Mouse (Mus musculus) gastrocnemius, postnatal 4 days (tissue): ENCODE data around the gene Styxl1. TPM values are rescaled to one million over a fixed set of nuclear protein-coding genes. Genes with fewer than 3 reads are reported as not detected.

ENCODE experiments used
- DNase-seq, 2 experiments: peaks; one replicate each; pipeline ENCODE4 v3.0.0; 2021 to 2022; ENCODE audit warnings: low spot score in 2 of 2, mixed read lengths in 2 of 2
- total RNA-seq, 2 experiments: library from RNA; stranded (reverse); gene quantifications; 2 replicates each; pipeline ENCODE4 v1.2.3; 2021

The Styxl1 gene
- total RNA-seq, 2 experiments from 2014 or later, result 0.47 to 0.49 TPM

- DNase-seq, result no peak
These were observed 5.7 kb downstream of the Styxl1 start for GRCm38 (mm10) chr5:135772519-135772918.

GRCm38 (mm10) chr5:135764971-135765370, 13.2 kb downstream of the Styxl1 start:
- no peak for DNase-seq

- DNase-seq, result peak; percentile 41 to 65
These were observed 14.7 kb downstream of the Styxl1 start for GRCm38 (mm10) chr5:135763526-135763925.

- DNase-seq, result no peak
These were observed 16.3 kb downstream of the Styxl1 start for GRCm38 (mm10) chr5:135761881-135762280.

GRCm38 (mm10) chr5:135751595-135751994, 26.6 kb downstream of the Styxl1 start:
- no peak for DNase-seq

- no peak for DNase-seq
These were observed 27.1 kb downstream of the Styxl1 start for GRCm38 (mm10) chr5:135751041-135751440.

GRCm38 (mm10) chr5:135744742-135745141, 33.4 kb downstream of the Styxl1 start:
- no peak for DNase-seq

GRCm38 (mm10) chr5:135743741-135744609, 34.2 kb downstream of the Styxl1 start, which contains the start of gene Tmem120a:
Gene Tmem120a, minus strand, starts transcription at chr5:135744448.
- DNase-seq, result peak; percentile 93 to 95

GRCm38 (mm10) chr5:135742941-135743740, 35.0 kb downstream of the Styxl1 start:
- no peak for DNase-seq

- DNase-seq, result no peak
These were observed 36.0 kb downstream of the Styxl1 start for GRCm38 (mm10) chr5:135742156-135742555.

DNA sequence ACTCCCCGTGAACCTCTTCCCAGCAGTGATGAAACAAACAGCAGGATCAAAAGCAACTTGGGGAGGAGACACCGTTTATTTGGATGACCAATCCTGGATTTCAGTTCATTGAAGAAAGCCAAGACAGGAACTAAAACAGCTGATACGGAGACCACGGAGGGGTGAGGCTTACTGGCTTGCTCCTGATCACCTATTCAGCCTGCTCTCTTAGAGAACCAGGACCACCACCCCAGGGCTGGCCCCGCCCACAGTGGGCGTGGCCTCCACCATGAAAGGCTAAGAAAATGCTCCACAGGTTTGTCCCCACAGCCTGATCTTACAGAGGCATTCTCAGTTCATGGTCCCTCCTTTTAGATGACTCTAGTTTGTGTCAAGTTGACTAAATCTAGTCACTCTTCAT, 39.9 kb downstream of the Styxl1 start:
- DNase-seq, result no peak

DNA sequence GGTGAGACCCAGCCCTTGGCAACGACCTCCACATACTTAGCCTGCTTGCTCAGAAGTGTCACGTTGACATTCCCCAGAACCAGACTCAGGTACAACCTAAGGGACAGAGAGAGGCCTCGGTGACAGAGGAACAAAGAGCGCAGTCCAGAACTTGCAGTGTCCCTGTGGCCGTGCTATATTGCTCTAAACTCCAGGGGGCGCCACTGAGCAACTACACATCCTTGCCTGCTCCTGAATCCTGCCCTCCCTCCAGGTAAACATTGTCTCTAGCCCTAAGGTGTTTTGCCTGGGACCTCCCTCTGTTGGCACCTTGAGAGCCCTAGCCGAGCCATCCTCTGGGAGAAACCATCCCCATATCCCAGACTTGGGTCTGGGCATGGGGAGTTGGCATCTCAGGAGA, 41.0 kb downstream of the Styxl1 start:
- DNase-seq, result no peak

- no peak for DNase-seq
These were observed 41.6 kb downstream of the Styxl1 start for GRCm38 (mm10) chr5:135736544-135736943.

DNA sequence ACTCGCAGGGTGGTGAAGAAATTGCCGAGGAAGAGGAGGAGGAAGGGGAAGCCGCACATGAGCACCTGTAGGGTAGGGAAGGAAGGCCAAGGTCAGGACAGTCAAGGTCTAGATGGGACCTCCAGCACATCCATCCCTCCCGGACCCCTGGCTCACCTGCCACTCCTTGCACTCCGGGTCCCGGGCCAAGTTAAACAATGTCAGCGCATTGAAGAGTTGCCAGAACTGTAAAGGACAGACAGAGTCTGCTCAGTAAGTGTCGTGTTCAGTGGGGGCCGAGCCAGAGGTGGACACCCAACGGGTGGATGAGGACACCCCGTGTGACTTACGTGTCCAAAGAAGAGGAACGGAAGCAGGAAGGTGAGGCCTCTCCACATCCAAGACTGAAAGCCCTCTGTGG, 42.4 kb downstream of the Styxl1 start:
- DNase-seq, result no peak

DNA sequence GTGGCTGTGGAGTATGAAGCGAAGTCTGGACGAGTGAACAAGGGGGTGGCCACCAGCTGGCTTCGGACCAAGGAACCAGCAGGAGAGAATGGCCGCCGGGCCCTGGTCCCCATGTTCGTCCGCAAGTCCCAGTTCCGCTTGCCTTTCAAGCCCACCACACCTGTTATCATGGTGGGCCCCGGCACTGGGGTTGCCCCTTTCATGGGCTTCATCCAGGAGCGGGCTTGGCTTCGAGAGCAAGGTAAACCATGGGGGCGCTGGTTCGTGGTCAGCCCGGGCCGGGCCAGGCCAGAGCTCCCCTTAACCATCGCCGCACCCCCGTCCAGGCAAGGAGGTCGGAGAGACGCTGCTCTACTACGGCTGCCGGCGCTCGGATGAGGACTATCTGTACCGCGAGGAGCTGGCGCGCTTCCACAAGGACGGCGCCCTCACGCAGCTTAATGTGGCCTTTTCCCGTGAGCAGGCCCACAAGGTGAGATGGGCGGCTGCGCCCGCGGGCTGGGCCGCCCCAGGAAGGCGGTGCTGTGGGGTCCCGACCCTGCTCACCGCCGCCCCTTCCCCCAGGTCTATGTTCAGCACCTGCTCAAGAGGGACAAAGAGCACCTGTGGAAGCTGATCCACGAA, 44.0 kb downstream of the Styxl1 start:
- DNase-seq, result no peak

- DNase-seq, result no peak
These were observed 45.1 kb downstream of the Styxl1 start for GRCm38 (mm10) chr5:135733071-135733470.

DNA sequence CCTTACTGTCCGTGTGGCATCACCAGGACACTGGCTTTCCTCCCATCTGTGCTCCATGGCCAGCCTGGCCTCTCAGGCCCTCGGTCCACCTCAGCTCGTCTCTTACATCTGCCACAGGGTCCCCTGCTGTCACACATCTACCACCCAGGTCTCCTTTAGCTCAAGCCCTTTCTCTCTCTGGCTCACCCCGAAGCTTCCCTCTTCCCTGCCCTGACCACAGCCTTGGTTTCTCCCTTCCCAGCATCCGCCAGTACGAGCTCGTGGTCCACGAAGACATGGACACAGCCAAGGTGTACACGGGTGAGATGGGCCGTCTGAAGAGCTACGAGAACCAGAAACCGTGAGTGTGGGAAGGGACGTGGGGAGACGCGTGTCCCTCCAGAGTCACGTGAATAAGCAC, 46.9 kb downstream of the Styxl1 start:
- DNase-seq, result no peak

GRCm38 (mm10) chr5:135730916-135731315, 47.3 kb downstream of the Styxl1 start:
- DNase-seq, result no peak

DNA sequence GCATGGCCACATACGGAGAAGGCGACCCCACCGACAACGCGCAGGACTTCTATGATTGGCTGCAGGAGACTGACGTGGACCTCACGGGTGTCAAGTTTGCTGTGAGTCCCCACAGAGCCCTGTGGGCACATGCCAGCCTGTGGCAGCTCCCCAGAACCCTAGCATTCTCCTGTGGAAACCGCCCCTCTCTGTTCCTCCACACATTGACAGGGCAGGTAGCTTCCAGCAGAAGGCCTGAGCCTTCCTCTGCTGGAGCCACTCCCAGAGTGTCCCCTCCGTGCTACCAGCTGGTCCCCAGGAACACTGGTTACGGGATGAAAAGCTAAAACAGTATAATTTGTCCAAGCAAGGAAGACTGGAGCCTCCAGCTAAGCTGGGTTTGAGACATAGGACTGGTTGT, 47.9 kb downstream of the Styxl1 start:
- DNase-seq, result no peak

- DNase-seq, result no peak
These were observed 48.8 kb downstream of the Styxl1 start for GRCm38 (mm10) chr5:135729351-135729750.

GRCm38 (mm10) chr5:135728361-135728760, 49.8 kb downstream of the Styxl1 start:
- DNase-seq, result no peak

DNA sequence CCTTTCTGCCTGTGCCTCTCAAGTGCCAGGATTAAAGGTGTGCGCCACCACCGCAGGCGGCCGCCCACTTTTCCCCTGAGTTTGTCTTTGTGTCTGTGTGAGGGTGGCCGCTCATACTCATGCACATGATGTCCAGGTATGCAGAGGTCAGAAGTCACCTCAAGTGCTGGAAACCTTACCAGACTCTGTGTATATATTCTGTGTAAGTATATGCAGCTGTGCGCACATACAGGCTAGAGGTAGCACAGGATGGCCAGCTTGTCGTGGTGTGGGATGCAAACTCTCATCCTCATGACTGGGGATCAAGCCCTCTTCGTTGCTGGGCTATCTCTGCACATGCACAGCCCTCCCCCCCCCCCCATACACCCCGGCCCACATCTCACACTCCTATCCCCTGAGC, 50.3 kb downstream of the Styxl1 start:
- no peak for DNase-seq
